In the genomic region with DNA sequence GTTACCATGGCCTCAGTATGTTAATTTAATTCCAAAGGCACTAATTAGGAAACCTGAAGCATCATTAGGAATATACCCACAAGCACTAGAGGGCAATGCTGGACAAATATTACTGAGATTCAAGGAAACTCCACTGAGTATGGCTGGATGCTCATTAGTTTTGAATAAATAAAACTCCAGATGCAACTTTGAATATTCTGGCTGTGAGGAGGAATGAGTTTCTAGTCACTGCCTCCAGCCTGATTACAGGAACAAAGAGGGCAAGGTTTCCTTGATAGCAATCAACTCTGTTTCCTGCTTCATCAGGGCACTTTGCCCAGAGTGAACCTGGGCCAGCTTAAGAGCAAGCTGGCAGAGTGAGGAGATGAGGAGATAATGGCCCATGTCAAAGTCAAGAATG, we compare ENCODE assay signal across 12 mouse cellular contexts.
A peak's percentile ranks its signal among the peaks of the same experiment; 100 is the strongest.
DNase-seq lines count a peak whose midpoint lies in the region; TF ChIP-seq lines count a peak whose summit lies in the region.
"Had no signal": no experiment of that assay in that cellular context is flagged by ENCODE, and none has a peak within 500 bp of the region (broad histone marks: within the 10 kb centered on the region; RNA-seq: fewer than 3 reads in every experiment).

No protein-coding gene starts in this region.

- no peak overlapping the region for H3K9ac ChIP-seq in heart, adult 2 months (ENCODE audit: low read depth, low read length)
- H3K9ac ChIP-seq: hindbrain, embryonic 12.5 days; limb, embryonic 15.5 days had no signal

- no peaks in the 10 kb centered on the region for H3K36me3 ChIP-seq in heart, adult 2 months (ENCODE audit: control insufficient read depth, insufficient read depth, low read length)
- H3K36me3 ChIP-seq: hindbrain, embryonic 12.5 days; limb, embryonic 15.5 days had no signal

- no peaks in the 10 kb centered on the region for H3K79me2 ChIP-seq in heart, adult 2 months (replicated peaks; ENCODE audit: control insufficient read depth, insufficient read depth, low read length)

- no peaks in the 10 kb centered on the region for H3K27me3 ChIP-seq in heart, adult 2 months (ENCODE audit: control insufficient read depth, insufficient read depth, low read length)
- H3K27me3 ChIP-seq: CH12.LX; hindbrain, embryonic 12.5 days; limb, embryonic 15.5 days had no signal

- no peak for TF ChIP-seq EP300 in heart, adult 2 months (IDR thresholded peaks at IDR 0.05; ENCODE audit: insufficient read depth, low read depth, low read length)

- TF ChIP-seq POLR2A in heart, adult 2 months (IDR thresholded peaks at IDR 0.05; ENCODE audit: insufficient read depth, low read depth, low read length) = no peak

- no peaks in the 10 kb centered on the region for H3K4me1 ChIP-seq in heart, adult 2 months (ENCODE audit: control insufficient read depth, insufficient read depth, low read length)
- H3K4me1 ChIP-seq: hindbrain, embryonic 12.5 days; limb, embryonic 15.5 days had no signal

- intact Hi-C loops in heart, adult 2 months (cut with DNase I) = no loop called here
- intact Hi-C loops in heart, postnatal 25 days (cut with DNase I) = no loop called here

- H3K4me3 ChIP-seq in heart, adult 2 months = no peak overlapping the region
- H3K4me3 ChIP-seq: hindbrain, embryonic 12.5 days; limb, embryonic 15.5 days; myocyte had no signal

- DNase-seq in heart, adult 2 months = no peak
- DNase-seq in heart, postnatal 25 days (ENCODE audit: low spot score) = no peak
- peak; percentile 53 for DNase-seq in urinary bladder, postnatal 14 days (ENCODE audit: low spot score)
- DNase-seq in urinary bladder, postnatal 10 days (ENCODE audit: low spot score) = no peak
- DNase-seq in kidney, adult 8-10 months = peak; percentile 19 to 25
- DNase-seq in retina, postnatal 1 day = peak; percentile 42
- no peak for DNase-seq in right cerebral cortex, postnatal 25 days
- no peak for DNase-seq in MN1 (ENCODE audit: low spot score)

- TF ChIP-seq CTCF in heart, adult 2 months (IDR thresholded peaks at IDR 0.05) = peak; percentile 40; the same call in 1 of the 2 replicates

- no peak overlapping the region for H3K27ac ChIP-seq in heart, adult 2 months
- H3K27ac ChIP-seq: hindbrain, embryonic 12.5 days; limb, embryonic 15.5 days had no signal

Comparison
In these comparisons a context has a peak if more than half of its experiments do, and no peak if none do; other contexts are left out.
1. DNase-seq: peak in urinary bladder, postnatal 14 days (single experiment), kidney, adult 8-10 months (2 of 2) and retina, postnatal 1 day (single experiment); none in heart, adult 2 months (0 of 2), heart, postnatal 25 days (single experiment), urinary bladder, postnatal 10 days (single experiment), right cerebral cortex, postnatal 25 days (single experiment) and MN1 (single experiment).